Mouse (Mus musculus) intestine, embryonic 15.5 days (tissue): ENCODE results near the gene Specc1l. TPM values are rescaled to one million over a fixed set of nuclear protein-coding genes. Genes with fewer than 3 reads are reported as not detected.

Source experiments
- ATAC-seq: fragments of 200-750 bp; cut with Nextera tagmentation; 2 replicates; pipeline ENCODE4 v1.8.0; 2017; ENCODE audit warnings: moderate TSS enrichment, moderate library complexity
- H3K27ac ChIP-seq: fragments of 300-500 bp; sonication (generic); 2 replicates; pipeline ENCODE4 v1.5.1; 2015; ENCODE audit warnings: mild to moderate bottlenecking, inconsistent platforms
- H3K27me3 ChIP-seq: fragments of 300-500 bp; sonication (generic); replicated peaks from 2 replicates; pipeline ENCODE4 v1.6.1; 2015; ENCODE audit warnings: inconsistent platforms
- H3K36me3 ChIP-seq: fragments of 300-500 bp; sonication (generic); 2 replicates; pipeline ENCODE4 v1.6.1; 2015; ENCODE audit warnings: inconsistent platforms
- H3K4me1 ChIP-seq: fragments of 300-500 bp; sonication (generic); replicated peaks from 2 replicates; pipeline ENCODE4 v1.6.1; 2015; ENCODE audit warnings: inconsistent platforms
- H3K4me2 ChIP-seq: fragments of 300-500 bp; sonication (generic); replicated peaks from 2 replicates; pipeline ENCODE4 v1.6.1; 2015; ENCODE audit warnings: mild to moderate bottlenecking, inconsistent platforms
- H3K4me3 ChIP-seq: fragments of 300-500 bp; sonication (generic); replicated peaks from 2 replicates; pipeline ENCODE4 v1.5.1; 2015; ENCODE audit warnings: inconsistent platforms
- H3K9ac ChIP-seq: fragments of 300-500 bp; sonication (generic); 2 replicates; pipeline ENCODE4 v1.6.1; 2015; ENCODE audit warnings: inconsistent platforms
- H3K9me3 ChIP-seq: fragments of 300-500 bp; sonication (generic); 2 replicates; pipeline ENCODE4 v1.6.1; 2016; ENCODE audit warnings: inconsistent platforms
- WGBS: fragments of 180-500 bp; shearing (Covaris S2); methylation state at CpG from one replicate; pipeline ENCODE4 v1.1.7; 2015; 5-methylcytosine and 5-hydroxymethylcytosine counted together
- polyA plus RNA-seq: library from polyadenylated mRNA; unstranded; fragments of >200 nt; fragmentation: Nextera tagmentation; extraction: Ambion mirVana; gene quantifications from 2 replicates; pipeline ENCODE4 v1.2.1, GENCODE M21; 2015

Gene Specc1l
- polyA plus RNA-seq, result 25.8 and 27.4 TPM in 2 replicates

DNA sequence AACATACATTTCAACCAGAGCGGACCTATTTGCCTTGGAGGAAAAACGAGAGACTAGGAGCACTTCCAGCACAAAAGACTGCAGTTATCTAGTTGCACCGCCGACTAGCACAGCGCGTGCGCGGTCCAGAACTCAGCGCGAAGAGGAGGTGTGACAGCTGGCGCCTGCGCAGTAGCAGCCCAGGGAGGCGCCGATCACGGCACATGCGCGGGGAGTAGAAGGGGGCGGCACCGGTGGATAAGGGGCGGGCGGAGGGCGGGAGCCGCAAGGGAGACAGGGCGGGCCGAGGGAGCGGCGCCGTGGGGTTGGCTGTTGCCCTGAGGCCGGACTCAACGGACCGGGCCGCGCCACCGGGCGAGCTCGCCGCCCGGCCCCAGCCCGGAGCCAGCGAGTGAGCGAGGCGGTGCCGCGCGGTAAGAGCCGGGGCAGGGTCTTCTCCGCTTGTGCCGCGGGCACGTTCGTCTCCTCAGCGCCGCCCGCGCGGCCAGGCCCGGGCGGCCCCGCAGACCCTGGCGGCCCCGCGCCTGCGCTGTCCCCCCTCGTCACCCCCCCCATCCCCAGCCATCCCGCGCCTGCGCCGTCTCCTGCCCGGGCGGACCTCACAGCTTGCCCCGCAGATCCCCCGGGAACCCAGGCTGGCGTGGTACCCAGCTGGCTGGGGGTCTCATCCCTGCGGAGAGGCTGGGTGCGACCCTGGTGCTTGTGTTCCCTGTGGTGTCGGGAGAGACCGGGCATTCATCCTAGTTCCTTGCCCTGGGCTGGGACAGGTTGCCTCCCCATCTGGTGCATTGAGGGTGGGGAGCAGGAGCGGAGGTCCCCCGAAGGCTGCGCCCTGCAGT lies at the start of gene Specc1l:
Gene Specc1l, plus strand, starts transcription at position 267 of the 839 bp plus-strand sequence.
- WGBS, result under 1% methylated on average over 64 of the region's 80 CpGs
- peak within 1 kb of the TSS; percentile 88 for H3K9ac ChIP-seq
- ATAC-seq, result peak; percentile 98

DNA sequence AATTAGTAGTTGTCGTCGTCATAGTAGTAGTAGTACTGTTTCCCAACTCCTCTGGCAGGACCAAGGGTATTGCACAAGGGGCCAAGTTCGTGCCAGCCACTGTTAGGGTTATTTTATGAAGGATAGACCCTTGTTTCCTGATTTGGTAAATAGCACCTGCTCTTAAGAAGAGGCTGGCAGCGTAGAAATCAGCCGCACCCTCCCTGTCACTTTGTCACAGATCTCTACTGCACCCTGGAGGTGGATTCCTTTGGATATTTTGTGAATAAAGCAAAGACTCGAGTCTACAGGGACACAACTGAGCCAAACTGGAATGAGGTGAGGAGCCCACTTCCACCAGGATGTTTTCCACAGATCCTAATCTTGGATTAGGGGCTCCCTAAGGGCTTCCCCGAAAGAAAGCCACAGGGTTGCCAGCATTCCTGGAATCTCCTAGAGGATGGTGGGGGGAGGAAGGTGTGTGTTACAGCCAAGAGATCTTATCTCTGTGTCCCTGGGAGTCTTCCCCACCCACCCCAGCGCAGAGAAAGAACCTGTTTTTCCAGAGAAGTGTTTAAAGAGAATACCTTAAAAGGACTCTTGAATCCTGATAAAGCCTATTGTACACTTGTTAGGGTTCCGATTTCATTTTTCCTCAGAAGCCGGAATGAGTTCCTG lies 45.9 kb upstream of the Specc1l start:
- ATAC-seq, result peak; percentile 87
- Histone ChIP-seq H3K9me3 (no peaks in the 10 kb centered on the region), H3K36me3 (peaks cover 16% of the 10 kb centered on the region; the same call in 1 of the 2 replicates), H3K27ac (peak overlapping the region; percentile 68), H3K4me1 (no peaks in the 10 kb centered on the region; the same call in 1 of the 2 replicates), H3K27me3 (no peaks in the 10 kb centered on the region), H3K9ac (no peak overlapping the region), H3K4me3 (no peak overlapping the region), H3K4me2 (peak overlapping the region; percentile 20; the same call in 1 of the 2 replicates)
- 58% methylated on average over 10 of the region's 10 CpGs for WGBS

More for the DNA sequence above, at the start of gene Specc1l:
- Histone ChIP-seq H3K4me1 (peaks cover 4% of the 10 kb centered on the region; the same call in 1 of the 2 replicates), H3K27ac (peak within 1 kb of the TSS; percentile 99), H3K9me3 (no peaks in the 10 kb centered on the region), H3K4me3 (peak within 1 kb of the TSS; percentile 76), H3K36me3 (no peaks in the 10 kb centered on the region), H3K4me2 (peak within 1 kb of the TSS; percentile 73), H3K27me3 (no peaks in the 10 kb centered on the region)

DNA sequence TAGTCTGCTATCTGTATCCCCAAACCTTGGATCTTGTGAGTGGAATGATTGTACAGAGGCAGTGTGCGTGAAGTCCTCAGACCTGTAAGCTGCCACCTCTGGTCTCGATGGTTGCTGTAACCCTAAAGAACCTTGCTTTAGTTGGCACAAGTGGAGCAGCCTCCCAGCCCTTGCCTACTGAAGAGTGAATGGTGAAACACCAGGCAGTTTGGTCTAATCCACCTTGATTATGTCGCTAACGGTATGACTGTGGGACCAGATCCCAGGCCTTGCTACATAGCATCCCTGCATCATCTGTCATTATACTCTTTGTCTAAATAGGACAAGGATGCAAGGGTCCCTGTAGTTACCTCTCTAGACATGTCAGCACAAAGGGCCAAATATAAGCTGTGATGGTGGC lies 45.3 kb upstream of the Specc1l start:
- Histone ChIP-seq H3K4me2 (peak overlapping the region; percentile 20), H3K4me1 (no peaks in the 10 kb centered on the region; the same call in 1 of the 2 replicates), H3K4me3 (no peak overlapping the region), H3K9ac (no peak overlapping the region), H3K36me3 (peaks cover 15% of the 10 kb centered on the region), H3K9me3 (no peaks in the 10 kb centered on the region), H3K27me3 (no peaks in the 10 kb centered on the region), H3K27ac (peak overlapping the region; percentile 68)
- no peak for ATAC-seq
- 67% methylated on average over 4 of the region's 4 CpGs for WGBS

GRCm38 (mm10) chr10:75170207-75170850 lies 41.5 kb upstream of the Specc1l start:
- ATAC-seq, result peak; percentile 42
- Histone ChIP-seq H3K4me1 (no peaks in the 10 kb centered on the region; the same call in none of the 2 replicates), H3K9ac (no peak overlapping the region), H3K36me3 (peaks cover 2% of the 10 kb centered on the region; the same call in 1 of the 2 replicates), H3K27me3 (no peaks in the 10 kb centered on the region), H3K9me3 (no peaks in the 10 kb centered on the region), H3K4me2 (no peak overlapping the region), H3K4me3 (no peak overlapping the region), H3K27ac (no peak overlapping the region)
- WGBS, result 54% methylated on average over 12 of the region's 12 CpGs

DNA sequence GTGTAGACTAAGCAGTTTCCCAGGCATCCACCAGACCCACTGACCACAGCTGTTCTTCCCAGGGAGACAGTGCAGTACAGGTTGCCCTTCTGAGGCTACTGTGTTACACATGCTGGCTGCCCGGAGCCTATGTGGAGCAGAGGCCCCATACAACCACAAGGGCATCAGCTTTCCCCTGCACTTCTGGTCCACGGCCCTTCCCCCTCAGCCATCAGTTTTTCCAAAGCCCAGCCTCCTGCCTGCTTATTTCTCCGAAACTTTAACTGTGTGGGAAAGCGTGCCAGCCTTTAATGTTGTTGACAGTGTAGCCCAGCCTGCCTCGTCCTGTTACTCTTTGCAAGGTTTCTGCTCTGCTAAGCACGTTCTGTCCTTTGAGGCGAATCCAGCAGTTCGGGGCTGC lies 38.8 kb upstream of the Specc1l start:
- no peak for ATAC-seq
- Histone ChIP-seq H3K4me1 (no peaks in the 10 kb centered on the region; the same call in none of the 2 replicates), H3K27me3 (no peaks in the 10 kb centered on the region), H3K9ac (no peak overlapping the region), H3K36me3 (peaks cover 11% of the 10 kb centered on the region), H3K4me3 (no peak overlapping the region), H3K9me3 (no peaks in the 10 kb centered on the region), H3K4me2 (no peak overlapping the region), H3K27ac (0 out of 2 replicates have a peak overlapping the region, but pooled peaks have one; percentile 37)
- WGBS, result 71% methylated on average over 8 of the region's 8 CpGs

DNA sequence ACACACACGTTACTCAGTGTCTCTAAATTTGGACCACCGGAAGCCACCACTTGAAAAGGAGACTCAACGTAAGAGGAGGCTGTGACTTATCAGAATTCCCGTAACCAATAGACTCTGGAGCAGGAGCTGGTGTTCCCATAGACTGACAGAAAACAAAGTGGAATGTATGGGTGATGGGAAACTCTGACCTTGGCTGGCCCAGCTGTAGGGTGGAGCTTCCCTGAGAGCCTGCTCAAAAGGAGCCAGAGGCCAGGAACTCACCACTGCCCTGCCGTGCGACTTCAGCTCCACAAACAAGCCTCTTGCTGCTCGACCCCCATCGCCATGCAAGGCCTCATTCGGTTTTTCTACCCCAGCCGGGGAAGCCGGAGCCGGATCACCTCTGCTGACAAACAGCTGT lies 38.2 kb upstream of the Specc1l start:
- 0 out of 2 replicates have a peak overlapping the region, but pooled peaks have one; percentile 22 for H3K27ac ChIP-seq
- H3K4me2 ChIP-seq, result no peak overlapping the region
- H3K9me3 ChIP-seq, result no peaks in the 10 kb centered on the region
- ATAC-seq, result no peak
- peaks cover 18% of the 10 kb centered on the region for H3K36me3 ChIP-seq
- no peak overlapping the region for H3K9ac ChIP-seq
- WGBS, result 65% methylated on average over 12 of the region's 12 CpGs
- H3K4me1 ChIP-seq, result no peaks in the 10 kb centered on the region; the same call in none of the 2 replicates
- no peaks in the 10 kb centered on the region for H3K27me3 ChIP-seq
- H3K4me3 ChIP-seq, result no peak overlapping the region

DNA sequence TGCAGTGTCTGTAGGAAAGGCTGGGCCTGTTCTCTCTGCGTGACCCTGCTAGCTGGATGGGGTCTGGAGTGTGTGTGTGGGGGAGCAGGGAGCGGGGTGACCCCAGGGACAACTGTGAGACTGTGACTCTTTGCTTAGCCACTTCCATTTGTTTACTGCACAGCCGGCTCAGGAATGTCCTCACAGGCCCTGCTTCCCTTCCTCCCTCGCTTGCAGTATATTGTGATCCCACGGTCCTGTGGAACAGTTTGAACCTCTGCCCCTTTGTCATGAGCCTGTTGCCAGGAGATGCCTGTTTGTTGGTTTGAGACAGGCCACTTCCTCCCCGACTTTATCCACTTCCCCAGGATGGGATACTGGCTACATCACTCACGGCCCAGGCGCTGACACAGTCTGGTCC lies 35.4 kb upstream of the Specc1l start:
- Histone ChIP-seq H3K27me3 (no peaks in the 10 kb centered on the region), H3K9me3 (no peaks in the 10 kb centered on the region), H3K4me2 (no peak overlapping the region), H3K4me3 (no peak overlapping the region), H3K27ac (0 out of 2 replicates have a peak overlapping the region, but pooled peaks have one; percentile 36), H3K9ac (no peak overlapping the region), H3K36me3 (peaks cover 32% of the 10 kb centered on the region), H3K4me1 (no peaks in the 10 kb centered on the region; the same call in 1 of the 2 replicates)
- WGBS, result 54% methylated on average over 8 of the region's 8 CpGs
- peak; percentile 22; the same call in 1 of the 2 replicates for ATAC-seq

DNA sequence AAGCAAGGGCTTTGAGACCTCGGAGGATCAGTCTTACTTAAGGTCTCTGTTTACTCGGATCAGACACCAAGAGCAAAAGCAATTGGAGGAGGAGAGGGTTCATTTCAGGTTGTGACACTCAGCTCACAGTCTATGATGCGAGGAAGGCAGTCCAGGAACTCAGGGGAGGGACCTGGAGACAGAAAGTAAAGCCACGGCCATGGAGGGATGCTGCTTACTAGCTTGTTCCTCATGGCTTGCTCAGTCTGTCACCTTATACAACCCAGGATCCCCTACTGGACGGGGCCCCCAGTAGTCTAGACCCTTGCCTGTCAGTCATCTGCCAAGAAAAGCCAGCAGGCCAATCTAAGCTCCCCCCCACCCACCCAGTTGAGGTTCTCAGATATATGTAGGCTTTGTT lies 33.0 kb upstream of the Specc1l start:
- no peaks in the 10 kb centered on the region for H3K9me3 ChIP-seq
- ATAC-seq, result no peak
- H3K9ac ChIP-seq, result no peak overlapping the region
- H3K27me3 ChIP-seq, result no peaks in the 10 kb centered on the region
- H3K27ac ChIP-seq, result no peak overlapping the region
- H3K4me3 ChIP-seq, result no peak overlapping the region
- H3K4me1 ChIP-seq, result no peaks in the 10 kb centered on the region; the same call in 1 of the 2 replicates
- H3K36me3 ChIP-seq, result peaks cover 36% of the 10 kb centered on the region
- H3K4me2 ChIP-seq, result no peak overlapping the region
- WGBS, result 86% methylated on average over 5 of the region's 5 CpGs

GRCm38 (mm10) chr10:75182151-75182774 lies 29.6 kb upstream of the Specc1l start:
- no peak overlapping the region for H3K27ac ChIP-seq
- H3K27me3 ChIP-seq, result no peaks in the 10 kb centered on the region
- peak; percentile 76 for ATAC-seq
- peaks cover 36% of the 10 kb centered on the region for H3K36me3 ChIP-seq
- H3K9me3 ChIP-seq, result no peaks in the 10 kb centered on the region
- H3K4me2 ChIP-seq, result no peak overlapping the region
- H3K9ac ChIP-seq, result no peak overlapping the region
- H3K4me3 ChIP-seq, result no peak overlapping the region
- 26% methylated on average over 14 of the region's 14 CpGs for WGBS
- H3K4me1 ChIP-seq, result 0 out of 2 replicates have a peak, but pooled peaks cover 3% of the 10 kb centered on the region

DNA sequence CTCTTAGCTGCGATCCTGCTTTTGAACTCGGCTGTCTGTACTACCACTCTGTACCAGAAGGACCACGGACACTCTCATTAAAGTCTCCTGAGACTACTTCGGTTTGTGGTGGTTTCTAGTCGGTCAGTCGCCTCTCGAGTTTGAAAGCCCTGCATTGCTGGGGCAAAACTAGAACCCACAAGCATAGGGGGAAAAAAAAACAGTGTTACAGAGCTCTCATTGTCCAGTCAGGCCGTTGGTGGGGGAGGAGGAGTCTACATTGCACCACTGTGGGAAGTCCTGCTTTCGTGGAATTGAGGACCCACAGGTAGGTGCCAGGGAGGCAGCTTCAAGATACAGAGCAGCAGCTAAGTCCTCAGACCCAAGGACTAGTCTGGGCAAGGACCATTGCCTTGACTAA lies 27.0 kb upstream of the Specc1l start:
- Histone ChIP-seq H3K27ac (no peak overlapping the region), H3K4me2 (no peak overlapping the region), H3K9ac (no peak overlapping the region), H3K4me3 (no peak overlapping the region), H3K9me3 (no peaks in the 10 kb centered on the region), H3K27me3 (no peaks in the 10 kb centered on the region), H3K36me3 (peaks cover 17% of the 10 kb centered on the region; the same call in 1 of the 2 replicates), H3K4me1 (peaks cover 8% of the 10 kb centered on the region; the same call in 1 of the 2 replicates)
- 89% methylated on average over 9 of the region's 9 CpGs for WGBS
- no peak for ATAC-seq

DNA sequence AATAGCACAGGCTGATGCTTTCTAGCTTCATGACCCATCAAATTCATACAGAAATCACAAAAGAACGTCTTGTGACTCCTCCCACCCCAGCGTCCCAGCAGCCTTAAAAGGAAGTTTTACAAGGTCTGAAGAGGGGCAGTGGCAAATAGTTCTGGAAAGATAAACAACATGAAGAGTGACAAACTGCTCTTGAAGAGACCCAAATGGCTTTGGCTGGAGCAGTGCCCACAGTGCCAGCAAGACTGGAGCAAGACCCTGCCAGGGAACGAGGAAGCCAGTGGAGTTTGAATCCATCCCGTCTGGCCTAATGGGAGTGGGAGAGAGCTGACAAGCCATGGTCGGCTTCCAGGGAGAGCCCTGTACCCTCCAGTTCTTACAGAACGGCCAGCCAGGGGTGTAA lies 25.3 kb upstream of the Specc1l start:
- Histone ChIP-seq H3K27me3 (no peaks in the 10 kb centered on the region), H3K4me3 (no peak overlapping the region), H3K4me2 (no peak overlapping the region), H3K4me1 (peaks cover 8% of the 10 kb centered on the region; the same call in 1 of the 2 replicates), H3K9ac (no peak overlapping the region), H3K9me3 (no peaks in the 10 kb centered on the region), H3K27ac (no peak overlapping the region), H3K36me3 (peaks cover 7% of the 10 kb centered on the region; the same call in 1 of the 2 replicates)
- ATAC-seq, result no peak
- 41% methylated on average over 6 of the region's 6 CpGs for WGBS
